Mouse (Mus musculus) liver, embryonic 14 days (tissue): ENCODE measurements around the gene 4930556J24Rik. TPM values are rescaled to one million over a fixed set of nuclear protein-coding genes. Genes with fewer than 3 reads are reported as not detected.

Experiments used
- polyA plus RNA-seq: library from polyadenylated mRNA; depleted of rRNA; stranded (reverse); fragments of >200 nt; gene quantifications from 2 replicates; pipeline ENCODE4 v1.2.3, GENCODE M21; 2012; rRNA removed

4930556J24Rik gene
- not detected in 2 replicates for polyA plus RNA-seq

GRCm38 (mm10) chr11:3976678-3977077, at the start of gene 4930556J24Rik:
Gene 4930556J24Rik, minus strand, starts transcription at chr11:3976778.

GRCm38 (mm10) chr11:3983291-3983862, 6.8 kb upstream of the 4930556J24Rik start, which contains the start of gene Gal3st1:
Gene Gal3st1, plus strand, starts transcription at chr11:3983636.

GRCm38 (mm10) chr11:3963610-3964415, 12.8 kb downstream of the 4930556J24Rik start, which contains the start of gene Pes1:
Gene Pes1, plus strand, starts transcription at chr11:3963975.

GRCm38 (mm10) chr11:3931511-3932211, 44.9 kb downstream of the 4930556J24Rik start, which contains the start of gene Tcn2:
Gene Tcn2, minus strand, starts transcription at chr11:3932159.

GRCm38 (mm10) chr11:3914109-3914840, 62.3 kb downstream of the 4930556J24Rik start, which contains the start of gene Slc35e4:
Gene Slc35e4, minus strand, starts transcription at chr11:3914664.

GRCm38 (mm10) chr11:3894406-3895281, 81.9 kb downstream of the 4930556J24Rik start, which contains the start of the genes 4921536K21Rik and Dusp18:
Gene 4921536K21Rik, minus strand, starts transcription at chr11:3895098.
Gene Dusp18, plus strand, starts transcription at chr11:3895240.

Other genes starting within 250 kb of the 4930556J24Rik start
- gene Osbp2, start 112.9 kb downstream of the 4930556J24Rik start, polyA plus RNA-seq, result 0.05 and 0.07 TPM in 2 replicates
- gene 4921536K21Rik, start 81.7 kb downstream of the 4930556J24Rik start, polyA plus RNA-seq, result 0.03 TPM in 2 replicates
- 0.14 and 0.17 TPM in 2 replicates for gene Dusp18, start 81.5 kb downstream of the 4930556J24Rik start, polyA plus RNA-seq
- gene Slc35e4, start 62.1 kb downstream of the 4930556J24Rik start, polyA plus RNA-seq, result 0.27 and 0.32 TPM in 2 replicates
- 12.6 and 15.1 TPM in 2 replicates for gene Tcn2, start 44.6 kb downstream of the 4930556J24Rik start, polyA plus RNA-seq
- 37.2 and 39.6 TPM in 2 replicates for gene Pes1, start 12.8 kb downstream of the 4930556J24Rik start, polyA plus RNA-seq
- 0.90 and 1.0 TPM in 2 replicates for gene Gal3st1, start 6.9 kb upstream of the 4930556J24Rik start, polyA plus RNA-seq
- 0.99 and 1.0 TPM in 2 replicates for gene Sec14l4, start 54.7 kb upstream of the 4930556J24Rik start, polyA plus RNA-seq
- gene Sec14l3, start 88.1 kb upstream of the 4930556J24Rik start, polyA plus RNA-seq, result not detected in 2 replicates
- gene Mtfp1, start 118.7 kb upstream of the 4930556J24Rik start, polyA plus RNA-seq, result 13.6 and 14.1 TPM in 2 replicates
- gene Sec14l2, start 146.6 kb upstream of the 4930556J24Rik start, polyA plus RNA-seq, result 9.1 and 9.8 TPM in 2 replicates
- 4.6 and 5.5 TPM in 2 replicates for gene Rnf215, start 158.4 kb upstream of the 4930556J24Rik start, polyA plus RNA-seq
- gene Ccdc157, start 183.5 kb upstream of the 4930556J24Rik start, polyA plus RNA-seq, result 0.90 and 0.99 TPM in 2 replicates
- 19.2 and 20.7 TPM in 2 replicates for gene Sf3a1, start 183.6 kb upstream of the 4930556J24Rik start, polyA plus RNA-seq
- gene Tbc1d10a, start 210.0 kb upstream of the 4930556J24Rik start, polyA plus RNA-seq, result 6.1 TPM in 2 replicates
- gene Castor1, start 241.4 kb upstream of the 4930556J24Rik start, polyA plus RNA-seq, result 0.94 and 0.98 TPM in 2 replicates